Mouse (Mus musculus) embryonic facial prominence, embryonic 10.5 days (tissue): ENCODE results near the gene Adal. TPM values are rescaled to one million over a fixed set of nuclear protein-coding genes. Genes with fewer than 3 reads are reported as not detected.

ENCODE experiments used
- DNase-seq: peaks from one replicate; pipeline ENCODE4 v3.0.0-alpha.2; 2017; ENCODE audit warnings: low spot score
- H3K27ac ChIP-seq: fragments of 300-500 bp; sonication (generic); replicated peaks from 2 replicates; pipeline ENCODE4 v1.5.1; 2016; ENCODE audit warnings: mild to moderate bottlenecking
- H3K27me3 ChIP-seq: fragments of 300-500 bp; sonication (generic); replicated peaks from 2 replicates; pipeline ENCODE4 v1.6.1; 2016; ENCODE audit warnings: low read depth, mild to moderate bottlenecking; ENCODE audit not compliant: poor library complexity, severe bottlenecking
- H3K36me3 ChIP-seq: fragments of 300-500 bp; sonication (generic); replicated peaks from 2 replicates; pipeline ENCODE4 v1.6.1; 2016; ENCODE audit warnings: mild to moderate bottlenecking, moderate library complexity
- H3K4me1 ChIP-seq: fragments of 300-500 bp; sonication (generic); 2 replicates; pipeline ENCODE4 v1.6.1; 2016
- H3K4me3 ChIP-seq: fragments of 300-500 bp; sonication (generic); 2 replicates; pipeline ENCODE4 v1.5.1; 2016; ENCODE audit warnings: mild to moderate bottlenecking, moderate library complexity
- H3K9me3 ChIP-seq: fragments of 300-500 bp; sonication (generic); 2 replicates; pipeline ENCODE4 v1.6.1; 2016; ENCODE audit warnings: mild to moderate bottlenecking
- WGBS: fragments of 180-500 bp; shearing (Covaris S2); methylation state at CpG from one replicate; pipeline ENCODE4 v1.1.7; 2016; 5-methylcytosine and 5-hydroxymethylcytosine counted together
- polyA plus RNA-seq: library from polyadenylated mRNA; unstranded; fragments of >200 nt; fragmentation: Nextera tagmentation; extraction: Ambion mirVana; gene quantifications from 2 replicates; pipeline ENCODE4 v1.2.1, GENCODE M21; 2016

Gene Adal
- polyA plus RNA-seq, 1 experiment from 2014 or later = 19.7 TPM

GRCm38 (mm10) chr2:121141216-121142035, 1.2 kb downstream of the Adal start:
- peaks cover 55% of the 10 kb centered on the region for H3K36me3 ChIP-seq
- peak overlapping the region; percentile 97 for H3K27ac ChIP-seq
- peaks cover 24% of the 10 kb centered on the region for H3K4me1 ChIP-seq
- no peak for DNase-seq
- WGBS = 81% methylated on average over 16 of the region's 16 CpGs
- peak overlapping the region; percentile 65 for H3K4me3 ChIP-seq
- peaks cover 15% of the 10 kb centered on the region for H3K9me3 ChIP-seq
- H3K27me3 ChIP-seq = no peaks in the 10 kb centered on the region

GRCm38 (mm10) chr2:121142415-121142814, 2.2 kb downstream of the Adal start:
- no peak for DNase-seq
- Histone ChIP-seq H3K9me3 (peaks cover 15% of the 10 kb centered on the region), H3K4me3 (no peak overlapping the region), H3K36me3 (peaks cover 54% of the 10 kb centered on the region), H3K27me3 (no peaks in the 10 kb centered on the region), H3K4me1 (peaks cover 24% of the 10 kb centered on the region), H3K27ac (no peak overlapping the region)
- 77% methylated on average over 2 of the region's 2 CpGs for WGBS

- 86% methylated on average over 5 of the region's 5 CpGs for WGBS
- DNase-seq = no peak
- Histone ChIP-seq H3K36me3 (peaks cover 64% of the 10 kb centered on the region), H3K27ac (no peak overlapping the region), H3K4me1 (no peaks in the 10 kb centered on the region), H3K27me3 (no peaks in the 10 kb centered on the region), H3K9me3 (no peaks in the 10 kb centered on the region), H3K4me3 (no peak overlapping the region)
These were observed 9.5 kb downstream of the Adal start for GRCm38 (mm10) chr2:121149679-121150078.

GRCm38 (mm10) chr2:121153100-121153499, 12.9 kb downstream of the Adal start:
- H3K27me3 ChIP-seq = no peaks in the 10 kb centered on the region
- DNase-seq = no peak
- no peaks in the 10 kb centered on the region for H3K4me1 ChIP-seq
- H3K4me3 ChIP-seq = no peak overlapping the region
- H3K36me3 ChIP-seq = peaks cover 60% of the 10 kb centered on the region
- H3K9me3 ChIP-seq = no peaks in the 10 kb centered on the region
- WGBS = 79% methylated on average over 3 of the region's 3 CpGs
- no peak overlapping the region for H3K27ac ChIP-seq

- 65% methylated on average over 4 of the region's 4 CpGs for WGBS
- no peak overlapping the region for H3K27ac ChIP-seq
- peaks cover 46% of the 10 kb centered on the region for H3K36me3 ChIP-seq
- no peaks in the 10 kb centered on the region for H3K27me3 ChIP-seq
- H3K9me3 ChIP-seq = no peaks in the 10 kb centered on the region
- peaks cover 26% of the 10 kb centered on the region for H3K4me1 ChIP-seq
- H3K4me3 ChIP-seq = peak overlapping the region; percentile 82
- no peak for DNase-seq
These were observed 28.9 kb downstream of the Adal start for GRCm38 (mm10) chr2:121169173-121169572.

- Histone ChIP-seq H3K4me3 (peak overlapping the region; percentile 82), H3K4me1 (peaks cover 26% of the 10 kb centered on the region), H3K36me3 (peaks cover 46% of the 10 kb centered on the region), H3K27ac (no peak overlapping the region), H3K27me3 (no peaks in the 10 kb centered on the region), H3K9me3 (no peaks in the 10 kb centered on the region)
- WGBS = 13% methylated on average over 9 of the region's 9 CpGs
- no peak for DNase-seq
These were observed 29.7 kb downstream of the Adal start for GRCm38 (mm10) chr2:121169902-121170301.

- under 1% methylated on average over 38 of the region's 38 CpGs for WGBS
- H3K9me3 ChIP-seq = no peaks in the 10 kb centered on the region
- H3K27ac ChIP-seq = peak within 1 kb of the TSS; percentile 88
- no peak for DNase-seq
- H3K4me1 ChIP-seq = peaks cover 26% of the 10 kb centered on the region
- no peaks in the 10 kb centered on the region for H3K27me3 ChIP-seq
- H3K4me3 ChIP-seq = peak within 1 kb of the TSS; percentile 82
- H3K36me3 ChIP-seq = peaks cover 49% of the 10 kb centered on the region
These were observed 30.3 kb downstream of the Adal start, which contains the start of gene Tubgcp4 for GRCm38 (mm10) chr2:121170481-121170971. Gene Tubgcp4 (plus strand): TSS chr2:121170654.

GRCm38 (mm10) chr2:121170980-121171742, 30.9 kb downstream of the Adal start, which contains the start of gene Zscan29:
Gene Zscan29 (minus strand): TSS chr2:121171125.
- peak; percentile 94 for DNase-seq
- under 1% methylated on average over 66 of the region's 66 CpGs for WGBS
- peaks cover 26% of the 10 kb centered on the region for H3K4me1 ChIP-seq
- H3K4me3 ChIP-seq = peak within 1 kb of the TSS; percentile 82
- no peaks in the 10 kb centered on the region for H3K27me3 ChIP-seq
- H3K27ac ChIP-seq = peak within 1 kb of the TSS; percentile 88
- H3K36me3 ChIP-seq = peaks cover 50% of the 10 kb centered on the region
- no peaks in the 10 kb centered on the region for H3K9me3 ChIP-seq

GRCm38 (mm10) chr2:121178828-121179479, 38.7 kb downstream of the Adal start:
- no peak for DNase-seq
- Histone ChIP-seq H3K4me1 (no peaks in the 10 kb centered on the region), H3K9me3 (no peaks in the 10 kb centered on the region), H3K4me3 (no peak overlapping the region), H3K27me3 (no peaks in the 10 kb centered on the region), H3K36me3 (peaks cover 98% of the 10 kb centered on the region), H3K27ac (no peak overlapping the region)
- WGBS = 95% methylated on average over 3 of the region's 3 CpGs

- no peak overlapping the region for H3K27ac ChIP-seq
- H3K4me3 ChIP-seq = no peak overlapping the region
- WGBS = 92% methylated on average over 5 of the region's 5 CpGs
- no peaks in the 10 kb centered on the region for H3K27me3 ChIP-seq
- DNase-seq = no peak
- no peaks in the 10 kb centered on the region for H3K4me1 ChIP-seq
- peaks cover 98% of the 10 kb centered on the region for H3K36me3 ChIP-seq
- H3K9me3 ChIP-seq = no peaks in the 10 kb centered on the region
These were observed 43.2 kb downstream of the Adal start for GRCm38 (mm10) chr2:121183431-121183830.

GRCm38 (mm10) chr2:121184142-121184541, 43.9 kb downstream of the Adal start:
- no peaks in the 10 kb centered on the region for H3K9me3 ChIP-seq
- H3K4me1 ChIP-seq = no peaks in the 10 kb centered on the region
- H3K36me3 ChIP-seq = peaks cover 98% of the 10 kb centered on the region
- 95% methylated on average over 7 of the region's 7 CpGs for WGBS
- H3K4me3 ChIP-seq = no peak overlapping the region
- no peak for DNase-seq
- no peaks in the 10 kb centered on the region for H3K27me3 ChIP-seq
- H3K27ac ChIP-seq = no peak overlapping the region

- no peaks in the 10 kb centered on the region for H3K9me3 ChIP-seq
- no peak overlapping the region for H3K4me3 ChIP-seq
- no peak overlapping the region for H3K27ac ChIP-seq
- no peaks in the 10 kb centered on the region for H3K27me3 ChIP-seq
- peaks cover 99% of the 10 kb centered on the region for H3K36me3 ChIP-seq
- WGBS = 86% methylated on average over 1 of the region's 1 CpGs
- DNase-seq = no peak
- no peaks in the 10 kb centered on the region for H3K4me1 ChIP-seq
These were observed 48.3 kb downstream of the Adal start for GRCm38 (mm10) chr2:121188530-121188929.
